Mouse (Mus musculus): ENCODE measurements around the gene Ntf3. TPM values are rescaled to one million over a fixed set of nuclear protein-coding genes. Genes with fewer than 3 reads are reported as not detected.

Gene Ntf3
- total RNA-seq, 2 experiments from 2014 or later = not detected

- ATAC-seq (replicated peaks; ENCODE audit: low FRiP score, low TSS enrichment, poor library complexity, severe bottlenecking) = no peak
Measured at GRCm38 (mm10) chr6:126109184-126109583, 57.5 kb downstream of the Ntf3 start.

GRCm38 (mm10) chr6:126108771-126109170, 57.9 kb downstream of the Ntf3 start:
- no peak for ATAC-seq (replicated peaks; ENCODE audit: low FRiP score, low TSS enrichment, poor library complexity, severe bottlenecking)

- no peak for ATAC-seq (replicated peaks; ENCODE audit: low FRiP score, low TSS enrichment, poor library complexity, severe bottlenecking)
Measured at GRCm38 (mm10) chr6:126107398-126107797, 59.3 kb downstream of the Ntf3 start.

GRCm38 (mm10) chr6:126106798-126107173, 59.9 kb downstream of the Ntf3 start:
- no peak for ATAC-seq (replicated peaks; ENCODE audit: low FRiP score, low TSS enrichment, poor library complexity, severe bottlenecking)

- no peak for ATAC-seq (replicated peaks; ENCODE audit: low FRiP score, low TSS enrichment, poor library complexity, severe bottlenecking)
Measured at GRCm38 (mm10) chr6:126106051-126106797, 60.5 kb downstream of the Ntf3 start.

- no peak for ATAC-seq (replicated peaks; ENCODE audit: low FRiP score, low TSS enrichment, poor library complexity, severe bottlenecking)
Measured at GRCm38 (mm10) chr6:126105083-126105740, 61.5 kb downstream of the Ntf3 start.

- ATAC-seq (replicated peaks; ENCODE audit: low FRiP score, low TSS enrichment, poor library complexity, severe bottlenecking) = no peak
Measured at GRCm38 (mm10) chr6:126102571-126102970, 64.1 kb downstream of the Ntf3 start.

- no peak for ATAC-seq (replicated peaks; ENCODE audit: low FRiP score, low TSS enrichment, poor library complexity, severe bottlenecking)
Measured at GRCm38 (mm10) chr6:126102007-126102406, 64.7 kb downstream of the Ntf3 start.

- no peak for ATAC-seq (replicated peaks; ENCODE audit: low FRiP score, low TSS enrichment, poor library complexity, severe bottlenecking)
Measured at GRCm38 (mm10) chr6:126100579-126100978, 66.1 kb downstream of the Ntf3 start.

- no peak for ATAC-seq (replicated peaks; ENCODE audit: low FRiP score, low TSS enrichment, poor library complexity, severe bottlenecking)
Measured at GRCm38 (mm10) chr6:126097471-126097870, 69.2 kb downstream of the Ntf3 start.

GRCm38 (mm10) chr6:126096085-126096484, 70.6 kb downstream of the Ntf3 start:
- no peak for ATAC-seq (replicated peaks; ENCODE audit: low FRiP score, low TSS enrichment, poor library complexity, severe bottlenecking)

GRCm38 (mm10) chr6:126095041-126095440, 71.7 kb downstream of the Ntf3 start:
- ATAC-seq (replicated peaks; ENCODE audit: low FRiP score, low TSS enrichment, poor library complexity, severe bottlenecking) = no peak

- no peak for ATAC-seq (replicated peaks; ENCODE audit: low FRiP score, low TSS enrichment, poor library complexity, severe bottlenecking)
Measured at GRCm38 (mm10) chr6:126092026-126092425, 74.7 kb downstream of the Ntf3 start.

GRCm38 (mm10) chr6:126090063-126090462, 76.6 kb downstream of the Ntf3 start:
- ATAC-seq (replicated peaks; ENCODE audit: low FRiP score, low TSS enrichment, poor library complexity, severe bottlenecking) = no peak

- ATAC-seq (replicated peaks; ENCODE audit: low FRiP score, low TSS enrichment, poor library complexity, severe bottlenecking) = no peak
Measured at GRCm38 (mm10) chr6:126088489-126089265, 78.0 kb downstream of the Ntf3 start.

GRCm38 (mm10) chr6:126086321-126086950, 80.3 kb downstream of the Ntf3 start:
- no peak for ATAC-seq (replicated peaks; ENCODE audit: low FRiP score, low TSS enrichment, poor library complexity, severe bottlenecking)

- no peak for ATAC-seq (replicated peaks; ENCODE audit: low FRiP score, low TSS enrichment, poor library complexity, severe bottlenecking)
Measured at GRCm38 (mm10) chr6:126080531-126080930, 86.2 kb downstream of the Ntf3 start.

- ATAC-seq (replicated peaks; ENCODE audit: low FRiP score, low TSS enrichment, poor library complexity, severe bottlenecking) = no peak
Measured at GRCm38 (mm10) chr6:126057706-126058105, 109.0 kb downstream of the Ntf3 start.

GRCm38 (mm10) chr6:126053136-126053535, 113.6 kb downstream of the Ntf3 start:
- no peak for ATAC-seq (replicated peaks; ENCODE audit: low FRiP score, low TSS enrichment, poor library complexity, severe bottlenecking)
